Mouse (Mus musculus) lung, adult 2 months (tissue): ENCODE data around the gene Fndc3b.

Experiments used
- CTCF ChIP-seq: fragments of 200-500 bp; IDR thresholded peaks from 2 replicates; pipeline ENCODE4 v1.5.1; 2011; ENCODE audit warnings: mild to moderate bottlenecking, low read length, control low read depth; ENCODE audit not compliant: insufficient read depth
- POLR2A ChIP-seq: fragments of 200-500 bp; IDR thresholded peaks from 2 replicates; pipeline ENCODE4 v1.6.1; 2011; ENCODE audit warnings: low read depth, mild to moderate bottlenecking, control low read depth, low read length, borderline replicate concordance; ENCODE audit errors: extremely low read depth

DNA sequence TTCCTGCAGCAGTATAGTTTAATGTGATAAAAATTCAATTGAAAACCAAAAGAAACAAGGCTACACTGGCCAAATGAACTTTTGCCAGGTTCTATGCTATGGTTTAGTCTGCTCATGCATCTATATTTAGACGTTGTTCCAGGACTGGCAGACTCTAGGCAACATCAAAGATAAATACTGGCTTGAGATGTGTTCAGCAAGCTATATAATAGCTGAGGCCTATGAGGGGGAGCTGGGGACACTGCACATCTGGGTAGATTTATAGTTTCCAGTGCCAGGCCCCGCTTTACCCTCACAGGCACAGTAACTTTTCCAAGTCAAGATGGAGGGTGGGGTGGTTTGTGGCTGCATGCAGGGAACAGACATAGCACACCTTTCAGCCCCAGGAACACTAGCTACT is 231.7 kb downstream of the Fndc3b start:
- TF ChIP-seq CTCF (no peak), POLR2A (no peak)
